Mouse (Mus musculus) c-Kit-positive CD71-positive TER-119-negative erythroid progenitor cells, embryonic 14.5 days (primary cell): ENCODE data around the gene Il15ra.
"Not testable (repeated sequence)": the region's sequence is repeated elsewhere in the genome, so short reads cannot be mapped to it uniquely, and the experiment has no call there.

Experiments used
- DNase-seq: peaks from one replicate; pipeline ENCODE4 v3.0.0-alpha.2; 2013; ENCODE audit warnings: low read depth

Il15ra gene

DNA sequence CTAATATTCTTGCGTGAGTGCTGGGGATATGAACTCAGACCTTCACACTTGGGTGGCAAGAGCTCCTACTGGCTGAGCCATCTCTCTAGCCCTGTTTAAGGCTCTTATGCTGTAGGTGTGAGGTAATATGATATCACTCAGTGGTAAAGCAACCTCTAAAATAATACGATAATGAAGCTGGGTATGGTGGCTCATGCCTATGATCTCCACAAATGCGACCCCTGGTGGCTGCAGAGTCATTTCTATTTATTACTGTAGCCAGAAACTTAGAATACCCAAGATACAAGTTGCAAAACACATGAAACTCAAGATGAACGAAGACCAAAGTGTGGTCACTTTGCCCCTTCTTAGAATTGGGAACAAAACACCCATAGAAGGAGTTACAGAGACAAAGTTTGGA lies 5.0 kb downstream of the Il15ra start:
- DNase-seq: not testable (repeated sequence)

- DNase-seq: no peak
Observed at GRCm38 (mm10) chr2:11712483-11712990, 7.4 kb downstream of the Il15ra start.

DNA sequence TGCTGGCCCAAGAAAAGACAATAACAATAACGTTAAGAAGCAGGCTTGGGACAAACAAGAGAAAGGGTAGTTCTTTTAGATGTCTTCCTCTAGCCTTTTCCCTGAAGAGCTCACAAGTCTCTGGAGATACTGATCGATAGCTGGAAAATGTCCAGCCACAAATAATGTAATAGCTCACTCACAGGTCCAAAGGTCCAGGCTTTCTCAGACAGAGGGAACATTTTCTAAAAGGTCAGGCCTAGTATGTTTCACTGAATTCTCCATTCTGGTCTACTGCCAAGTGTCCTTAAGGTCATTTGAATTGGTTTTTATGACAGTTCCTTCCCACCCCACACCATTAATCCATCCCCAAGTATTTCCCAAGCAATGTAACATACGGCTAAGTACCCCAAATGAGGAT lies 7.9 kb downstream of the Il15ra start:
- DNase-seq: no peak

DNA sequence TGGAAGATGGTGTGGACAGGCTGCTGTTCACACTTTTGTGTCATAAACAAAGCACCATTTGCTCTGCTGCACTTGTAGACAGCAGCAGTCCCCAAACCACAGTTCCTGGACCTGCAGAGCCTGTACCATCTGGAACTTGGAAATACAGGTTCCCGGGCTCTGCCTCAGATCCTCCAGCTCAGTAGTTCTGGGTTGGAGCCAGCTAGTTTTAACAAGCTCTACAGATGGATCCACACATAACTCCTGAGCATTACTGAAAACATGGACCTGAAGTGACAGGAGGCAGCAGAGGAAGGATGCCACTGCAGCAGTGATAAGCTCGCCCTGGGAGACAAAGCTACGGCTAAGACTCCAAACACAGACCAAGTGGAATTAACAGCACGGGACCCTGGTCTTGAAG lies 9.4 kb downstream of the Il15ra start:
- no peak for DNase-seq

DNA sequence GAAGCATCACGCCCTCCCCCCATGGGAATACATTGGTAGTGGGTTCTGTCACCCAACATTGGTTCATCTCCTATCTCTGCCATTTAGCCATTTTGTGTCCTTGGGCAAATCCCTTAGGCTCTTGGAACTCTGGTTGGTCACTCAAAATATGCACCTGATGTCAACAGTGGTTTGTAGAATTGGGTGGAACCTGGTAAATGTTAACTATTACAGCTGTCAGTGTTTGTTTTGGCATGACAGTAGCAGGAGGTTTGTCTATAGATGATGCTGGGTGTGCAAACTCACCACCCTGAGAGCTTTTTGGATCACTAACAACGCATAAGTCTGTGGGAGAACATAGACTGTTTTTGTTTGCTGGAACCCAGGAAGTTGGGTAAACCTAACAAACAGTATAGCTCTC lies 13.5 kb downstream of the Il15ra start:
- DNase-seq: no peak

- DNase-seq: no peak
Observed at GRCm38 (mm10) chr2:11722564-11722963, 17.5 kb downstream of the Il15ra start.

- no peak for DNase-seq
Observed at GRCm38 (mm10) chr2:11727574-11727973, 22.5 kb downstream of the Il15ra start.

- DNase-seq: no peak
Observed at GRCm38 (mm10) chr2:11729091-11729490, 24.0 kb downstream of the Il15ra start.

- no peak for DNase-seq
Observed at GRCm38 (mm10) chr2:11732978-11733377, 27.9 kb downstream of the Il15ra start.

- no peak for DNase-seq
Observed at GRCm38 (mm10) chr2:11735853-11736252, 30.8 kb downstream of the Il15ra start.

- no peak for DNase-seq
Observed at GRCm38 (mm10) chr2:11738794-11739193, 33.7 kb downstream of the Il15ra start.

DNA sequence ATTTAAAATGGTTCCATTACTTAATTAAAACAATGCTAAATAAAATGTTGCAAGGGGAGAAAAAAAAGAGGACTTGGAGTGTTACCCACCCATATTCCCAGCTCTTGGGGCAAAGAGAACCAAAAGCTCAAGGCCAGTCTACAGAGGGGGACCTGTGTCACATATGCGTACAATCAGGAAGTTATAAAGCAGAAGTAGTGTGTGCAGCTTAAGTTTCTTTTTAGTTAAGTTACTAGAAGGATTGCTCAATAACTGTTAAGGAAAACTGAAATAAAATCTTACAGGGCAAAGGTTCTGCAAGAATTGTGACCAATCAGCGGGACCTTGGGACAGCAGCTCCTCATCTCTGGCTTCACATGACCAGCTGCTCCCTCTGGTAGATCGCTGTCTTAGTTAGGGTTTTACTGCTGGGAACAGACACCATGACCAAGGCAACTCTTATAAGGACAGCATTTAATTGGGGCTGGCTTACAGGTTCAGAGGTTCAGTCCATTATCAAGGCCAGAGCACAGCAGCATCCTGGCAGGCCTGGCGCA lies 34.5 kb downstream of the Il15ra start:
- DNase-seq: no peak

- DNase-seq: no peak
Observed at GRCm38 (mm10) chr2:11762541-11762940, 57.5 kb downstream of the Il15ra start.

- DNase-seq: no peak
Observed at GRCm38 (mm10) chr2:11765694-11766093, 60.6 kb downstream of the Il15ra start.

GRCm38 (mm10) chr2:11766485-11767160 lies 61.5 kb downstream of the Il15ra start:
- no peak for DNase-seq

GRCm38 (mm10) chr2:11767161-11767545 lies 62.1 kb downstream of the Il15ra start:
- no peak for DNase-seq

DNA sequence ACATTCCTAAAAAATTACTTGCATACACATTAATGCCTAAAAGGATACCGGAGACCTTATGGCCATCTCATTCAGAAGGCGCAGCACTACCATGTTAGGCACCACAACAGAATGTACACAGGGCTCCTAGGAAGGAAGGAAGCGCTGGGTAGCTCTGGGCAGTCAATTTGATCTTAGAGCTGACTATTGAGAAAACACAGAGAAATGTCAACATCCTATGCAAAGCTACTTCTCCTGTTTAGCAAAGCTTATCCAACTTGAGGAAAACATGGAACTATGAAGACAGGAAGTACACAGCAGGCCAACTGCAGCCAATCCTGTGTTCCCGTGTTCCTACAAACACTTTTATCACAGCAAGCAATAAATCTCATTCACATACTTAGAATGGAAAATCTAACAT lies 66.6 kb downstream of the Il15ra start:
- no peak for DNase-seq

DNA sequence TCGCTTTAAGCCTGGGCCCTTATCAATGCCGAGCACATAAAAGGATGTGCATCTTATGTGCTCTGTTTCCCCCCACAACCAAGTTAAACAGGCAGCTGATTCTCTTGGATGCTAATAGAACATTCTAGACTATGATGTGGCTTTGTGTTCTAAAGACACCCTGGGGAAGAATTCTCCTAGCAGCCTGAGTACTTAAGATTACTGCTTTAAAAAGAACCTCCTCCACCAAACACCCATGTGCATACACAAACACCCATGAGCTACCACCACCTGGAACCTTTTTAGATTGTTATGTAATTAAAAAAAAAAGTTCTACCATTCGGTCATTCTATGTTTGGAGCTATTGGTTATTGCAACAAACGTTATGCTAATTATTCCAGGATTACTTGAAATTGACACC lies 67.3 kb downstream of the Il15ra start:
- DNase-seq: no peak

DNA sequence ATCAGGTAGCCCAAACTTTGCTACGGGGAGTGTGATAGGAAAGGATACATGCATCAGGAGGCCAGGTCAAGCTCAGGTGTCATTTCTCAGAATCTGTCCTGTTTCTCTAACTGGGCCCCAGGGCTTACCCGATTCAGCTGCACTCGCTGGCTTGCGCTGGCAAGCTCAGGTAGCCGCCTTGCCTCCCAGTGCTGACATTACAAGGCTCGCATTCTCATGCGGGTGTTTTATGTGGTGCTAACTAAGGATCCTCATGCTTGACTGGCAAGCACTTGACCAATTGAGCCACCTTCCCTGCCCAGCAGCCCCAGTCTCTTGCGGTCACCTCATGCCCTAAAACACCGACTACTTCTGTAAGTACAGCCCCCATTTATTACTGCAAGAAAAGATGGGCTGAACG lies 69.3 kb downstream of the Il15ra start:
- DNase-seq: no peak

GRCm38 (mm10) chr2:11775121-11775520 lies 70.0 kb downstream of the Il15ra start:
- no peak for DNase-seq

DNA sequence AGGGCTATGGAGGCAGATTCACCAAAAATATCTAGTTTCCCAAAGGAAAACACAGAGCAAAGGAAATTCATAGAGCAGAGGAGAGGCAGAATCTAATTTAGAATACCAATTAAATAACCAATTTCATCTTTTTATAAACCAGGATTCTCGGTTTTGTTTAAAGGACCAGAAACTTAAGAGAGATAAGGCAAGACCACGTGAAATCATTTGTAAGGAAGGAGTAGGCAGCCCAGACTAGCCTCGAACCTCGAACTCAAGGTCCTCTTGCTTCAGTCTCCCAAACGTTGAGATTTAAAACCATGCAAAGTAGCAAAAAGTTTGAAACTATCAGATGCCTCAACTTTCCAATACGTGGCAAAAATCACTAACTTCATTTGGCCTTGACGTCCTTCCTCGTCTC lies 71.3 kb downstream of the Il15ra start:
- no peak for DNase-seq

- DNase-seq: peak; percentile 100
Observed at GRCm38 (mm10) chr2:11777091-11778068, 72.3 kb downstream of the Il15ra start, which contains the start of the genes Fbh1 and Ankrd16. Fbh1 (minus strand) TSS chr2:11777582. Ankrd16 (plus strand) TSS chr2:11777876.
